Mouse (Mus musculus) ES-Bruce4 (cell line): Measurements from ENCODE around the gene Tex13c3.

Source experiments
- CTCF ChIP-seq: IDR thresholded peaks from one replicate; pipeline ENCODE4 v1.8.1; 2011; ENCODE audit warnings: low read depth, low read length
- EP300 ChIP-seq: IDR thresholded peaks from 2 replicates; pipeline ENCODE4 v1.6.1; 2011; ENCODE audit warnings: low read depth, low read length; ENCODE audit not compliant: insufficient read depth
- POLR2A ChIP-seq: IDR thresholded peaks from one replicate; pipeline ENCODE4 v1.8.1; 2011; ENCODE audit warnings: low read length; ENCODE audit not compliant: insufficient read depth

DNA sequence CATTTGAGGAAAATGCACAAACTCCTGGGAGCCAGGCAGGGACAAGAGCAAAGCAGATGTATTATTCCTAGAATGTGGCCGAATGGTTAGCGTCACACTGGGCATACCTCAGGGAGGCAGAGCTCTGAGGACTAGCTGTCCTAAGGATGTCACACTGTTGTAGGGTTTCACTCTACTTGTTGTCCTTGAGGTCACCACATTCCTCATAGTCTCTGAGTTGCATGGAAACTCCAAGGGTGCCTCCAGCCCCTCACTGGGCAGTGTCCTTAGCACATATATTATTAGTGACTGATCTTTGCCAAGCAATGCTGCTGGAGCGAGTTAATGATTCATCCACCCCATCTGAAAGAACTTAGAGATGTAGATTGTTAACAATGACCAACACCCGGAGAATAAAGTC is 8.6 kb upstream of the Tex13c3 start:
- TF ChIP-seq CTCF (no peak), POLR2A (no peak), EP300 (no peak)
